ENCODE assay signal across 8 mouse cellular contexts in genomic region chr11:5877421-5877820, GRCm38 (mm10). TPM values are rescaled to one million over a fixed set of nuclear protein-coding genes. Genes with fewer than 3 reads are reported as not detected.
DNase-seq lines count a peak whose midpoint lies in the region; ATAC-seq and TF ChIP-seq lines count a peak whose summit lies in the region.

No protein-coding gene starts in this region.

- no peaks in the 10 kb centered on the region for H3K9me3 ChIP-seq in heart, embryonic 11.5 days (replicated peaks; ENCODE audit: control insufficient read depth, low read length)
- peaks cover 2% of the 10 kb centered on the region for H3K9me3 ChIP-seq in CH12.LX (replicated peaks; ENCODE audit: low read length)
- H3K9me3 ChIP-seq in forebrain, embryonic 13.5 days (replicated peaks): no peaks in the 10 kb centered on the region
- no peaks in the 10 kb centered on the region for H3K9me3 ChIP-seq in liver, embryonic 14.5 days (ENCODE audit: control insufficient read depth, low read length)

- H3K79me2 ChIP-seq in CH12.LX (replicated peaks; ENCODE audit: control insufficient read depth, extremely low read depth, insufficient read depth, poor library complexity, severe bottlenecking): peaks cover 24% of the 10 kb centered on the region

- H3K27ac ChIP-seq in heart, embryonic 11.5 days (ENCODE audit: low read depth, low read length): 0 out of 2 replicates have a peak overlapping the region, but pooled peaks have one; percentile 82
- H3K27ac ChIP-seq in CH12.LX (ENCODE audit: insufficient read depth, low read depth): no peak overlapping the region
- no peak overlapping the region for H3K27ac ChIP-seq in forebrain, embryonic 13.5 days
- no peak overlapping the region for H3K27ac ChIP-seq in liver, embryonic 14.5 days

- TF ChIP-seq CTCF in CH12.LX (conservative IDR thresholded peaks at IDR 0.05 in 1 of 2, IDR thresholded peaks at IDR 0.05 in 1 of 2; ENCODE audit: low read depth in 2 of 2, low read length in 2 of 2): no peak
- no peak for TF ChIP-seq CTCF in liver, embryonic 14.5 days (IDR thresholded peaks at IDR 0.05; ENCODE audit: low read depth)

- ATAC-seq in heart, embryonic 11.5 days (replicated peaks; ENCODE audit: insufficient number of reproducible peaks, low FRiP score, low TSS enrichment): no peak
- ATAC-seq in forebrain, embryonic 13.5 days: no peak
- ATAC-seq in liver, embryonic 14.5 days (ENCODE audit: insufficient read depth): no peak

- H3K4me3 ChIP-seq in heart, embryonic 11.5 days (ENCODE audit: low read depth, low read length): peak overlapping the region; percentile 70
- peak overlapping the region; percentile 65 to 79 (median 73) for H3K4me3 ChIP-seq in CH12.LX (replicated peaks in 1 of 3; ENCODE audit: low read depth in 2 of 3, low read length in 2 of 3, poor library complexity in 1 of 3)
- peak overlapping the region; percentile 63 for H3K4me3 ChIP-seq in forebrain, embryonic 13.5 days
- H3K4me3 ChIP-seq in liver, embryonic 14.5 days (ENCODE audit: insufficient read depth in 1 of 2, low read depth in 2 of 2, low read length in 2 of 2): peak overlapping the region; percentile 75 to 76

- H3K4me2 ChIP-seq in heart, embryonic 11.5 days: peak overlapping the region; percentile 73
- peak overlapping the region; percentile 86 for H3K4me2 ChIP-seq in CH12.LX (ENCODE audit: insufficient read depth, low read depth, poor library complexity, severe bottlenecking)
- H3K4me2 ChIP-seq in forebrain, embryonic 13.5 days: peak overlapping the region; percentile 71
- peak overlapping the region; percentile 83 for H3K4me2 ChIP-seq in liver, embryonic 14.5 days (ENCODE audit: low read depth)

- H3K36me3 ChIP-seq in heart, embryonic 11.5 days (ENCODE audit: control insufficient read depth, insufficient read depth, low read length): peaks cover 25% of the 10 kb centered on the region
- H3K36me3 ChIP-seq in CH12.LX (replicated peaks in 1 of 2; ENCODE audit: control insufficient read depth in 1 of 2, insufficient read depth in 1 of 2, low read length in 1 of 2): peaks cover 43 to 45% of the 10 kb centered on the region in 2 experiments
- H3K36me3 ChIP-seq in forebrain, embryonic 13.5 days (ENCODE audit: poor library complexity, severe bottlenecking): peaks cover 42% of the 10 kb centered on the region
- H3K36me3 ChIP-seq in liver, embryonic 14.5 days (replicated peaks; ENCODE audit: control insufficient read depth, insufficient read depth, low read depth): peaks cover 19% of the 10 kb centered on the region

- no peak for TF ChIP-seq RAD21 in CH12.LX (IDR thresholded peaks at IDR 0.05; ENCODE audit: low read depth, low read length)

- TF ChIP-seq POLR2A in CH12.LX (IDR thresholded peaks at IDR 0.05; ENCODE audit: low read depth, low read length): no peak

- 5% methylated on average over 5 of the region's 5 CpGs for WGBS in heart, embryonic 11.5 days (ENCODE audit: insufficient replicate concordance)
- WGBS in forebrain, embryonic 13.5 days: 4% methylated on average over 5 of the region's 5 CpGs
- 5% methylated on average over 5 of the region's 5 CpGs for WGBS in liver, embryonic 14.5 days (ENCODE audit: insufficient replicate concordance)

- H3K9ac ChIP-seq in heart, embryonic 11.5 days (ENCODE audit: low read depth, low read length): peak overlapping the region; percentile 82
- H3K9ac ChIP-seq in CH12.LX (ENCODE audit: insufficient read depth, low read depth): peak overlapping the region; percentile 70
- H3K9ac ChIP-seq in forebrain, embryonic 13.5 days: peak overlapping the region; percentile 71
- peak overlapping the region; percentile 67 for H3K9ac ChIP-seq in liver, embryonic 14.5 days (replicated peaks)

- in situ Hi-C loops in CH12.LX (cut with MboI; ENCODE audit: low pct_ligation_motif_present, low pct_unique_long_range_greater_than_20kb, low sequenced_read_pairs): no loop called here

- dilution Hi-C loops in CH12.LX (cut with MboI; ENCODE audit: extremely low pct_ligation_motif_present, extremely low pct_unique_long_range_greater_than_20kb, low sequenced_read_pairs): no loop called here

- H3K27me3 ChIP-seq in heart, embryonic 11.5 days (ENCODE audit: control insufficient read depth, insufficient read depth, low read length): no peaks in the 10 kb centered on the region
- no peaks in the 10 kb centered on the region for H3K27me3 ChIP-seq in CH12.LX (replicated peaks)
- H3K27me3 ChIP-seq in forebrain, embryonic 13.5 days: no peaks in the 10 kb centered on the region
- H3K27me3 ChIP-seq in liver, embryonic 14.5 days (ENCODE audit: control insufficient read depth, insufficient read depth, low read length): no peaks in the 10 kb centered on the region

- peaks cover 5% of the 10 kb centered on the region for H3K4me1 ChIP-seq in heart, embryonic 11.5 days (ENCODE audit: control insufficient read depth, insufficient read depth, low read length)
- peaks cover 14 to 34% of the 10 kb centered on the region in 2 experiments for H3K4me1 ChIP-seq in CH12.LX (ENCODE audit: control insufficient read depth in 1 of 2, insufficient read depth in 2 of 2)
- H3K4me1 ChIP-seq in forebrain, embryonic 13.5 days: peaks cover 21% of the 10 kb centered on the region
- H3K4me1 ChIP-seq in liver, embryonic 14.5 days (replicated peaks; ENCODE audit: control insufficient read depth in 2 of 2, insufficient read depth in 2 of 2, low read length in 1 of 2): peaks cover 8 to 11% of the 10 kb centered on the region in 2 experiments

- DNase-seq in heart, adult 9 months (ENCODE audit: low spot score in 2 of 2): no peak
- DNase-seq in CH12.LX (ENCODE audit: extremely low read depth): no peak
- DNase-seq in liver, embryonic 14.5 days (ENCODE audit: low read depth in 3 of 3, low spot score in 3 of 3): no peak
- DNase-seq in Muller cell, postnatal 12 days (ENCODE audit: inconsistent ontology term): no peak
- DNase-seq in thymus, postnatal 25 days: no peak
- no peak for DNase-seq in right cerebral cortex, adult 18-20 months

- no peak for TF ChIP-seq EP300 in CH12.LX (IDR thresholded peaks at IDR 0.05; ENCODE audit: low read length)
- no peak for TF ChIP-seq EP300 in liver, embryonic 14.5 days (IDR thresholded peaks at IDR 0.05; ENCODE audit: low read depth)

TF ChIP-seq in CH12.LX, 34 proteins besides CTCF, POLR2A, EP300 and RAD21 (continues in another document):
- TF ChIP-seq USF1 (IDR thresholded peaks at IDR 0.05; ENCODE audit: low read depth, low read length): no peak
- 0 out of 2 replicates have a peak, but pooled peaks have one; percentile 8 for TF ChIP-seq KAT2A (IDR thresholded peaks at IDR 0.05; ENCODE audit: insufficient replicate concordance, low read length)
- TF ChIP-seq TCF12 (IDR thresholded peaks at IDR 0.05; ENCODE audit: low read depth, low read length): no peak
- TF ChIP-seq ETS1 (conservative IDR thresholded peaks at IDR 0.05; ENCODE audit: low read depth, low read length): no peak
- TF ChIP-seq UBTF (IDR thresholded peaks at IDR 0.05; ENCODE audit: low read depth, low read length): no peak
- no peak for TF ChIP-seq JUND (conservative IDR thresholded peaks at IDR 0.05; ENCODE audit: low read depth, low read length)
- TF ChIP-seq CHD1 (IDR thresholded peaks at IDR 0.05; ENCODE audit: low read depth, low read length): peak; percentile 85; the same call in 1 of the 2 replicates
- no peak for TF ChIP-seq MYC (IDR thresholded peaks at IDR 0.05; ENCODE audit: low read depth, low read length)
- no peak for TF ChIP-seq POLR2AphosphoS2 (IDR thresholded peaks at IDR 0.05; ENCODE audit: low read depth, low read length)
- TF ChIP-seq ELF1 (IDR thresholded peaks at IDR 0.05; ENCODE audit: low read depth, low read length): no peak
- TF ChIP-seq MAZ (IDR thresholded peaks at IDR 0.05; ENCODE audit: low read depth, low read length): 0 out of 2 replicates have a peak, but pooled peaks have one; percentile 18
- no peak for TF ChIP-seq E2F4 (IDR thresholded peaks at IDR 0.05; ENCODE audit: insufficient replicate concordance, low read depth, low read length)

RNA-seq across cellular contexts. Expression of gene Pold2, which starts 0.7 kb away (rescaled TPM):
- 86.8 and 95.2 TPM in 2 replicates for polyA plus RNA-seq in heart, embryonic 11.5 days (2014; fragmentation: Nextera tagmentation; extraction: Ambion mirVana)
- total RNA-seq in CH12.LX (2012; rRNA removed) (285 and 330 TPM in 2 replicates), CH12.LX (2014; rRNA removed) (120 and 136 TPM in 2 replicates)
- polyA plus RNA-seq in CH12.LX (2012; ENCODE audit: insufficient read length, low read depth): 205 and 218 TPM in 2 replicates
- 100 and 102 TPM in 2 replicates for polyA plus RNA-seq in forebrain, embryonic 13.5 days (2015; fragmentation: Nextera tagmentation; extraction: Ambion mirVana)
- 45.0 and 58.7 TPM in 2 replicates for polyA plus RNA-seq in liver, embryonic 14.5 days (2012; rRNA removed)
- polyA plus RNA-seq in liver, embryonic 14.5 days (2014; fragmentation: Nextera tagmentation; extraction: Ambion mirVana): 54.8 and 56.5 TPM in 2 replicates

RNA-seq across cellular contexts. Expression of gene Aebp1, which starts 15.7 kb away (rescaled TPM):
- polyA plus RNA-seq in heart, embryonic 11.5 days (2014; fragmentation: Nextera tagmentation; extraction: Ambion mirVana): 21.4 and 27.7 TPM in 2 replicates
- total RNA-seq in CH12.LX (2012; rRNA removed) (0.17 and 0.34 TPM in 2 replicates), CH12.LX (2014; rRNA removed) (not detected in 2 replicates)
- 0.87 and 1.4 TPM in 2 replicates for polyA plus RNA-seq in CH12.LX (2012; ENCODE audit: insufficient read length, low read depth)
- polyA plus RNA-seq in forebrain, embryonic 13.5 days (2015; fragmentation: Nextera tagmentation; extraction: Ambion mirVana): 5.5 and 6.0 TPM in 2 replicates
- polyA plus RNA-seq in liver, embryonic 14.5 days (2012; rRNA removed): 3.0 and 3.3 TPM in 2 replicates
- 4.2 and 4.5 TPM in 2 replicates for polyA plus RNA-seq in liver, embryonic 14.5 days (2014; fragmentation: Nextera tagmentation; extraction: Ambion mirVana)

RNA-seq across cellular contexts. Expression of gene Myl7, which starts 21.2 kb away (rescaled TPM):
- polyA plus RNA-seq in heart, embryonic 11.5 days (2014; fragmentation: Nextera tagmentation; extraction: Ambion mirVana): 7,501 and 8,192 TPM in 2 replicates
- total RNA-seq in CH12.LX (2012; rRNA removed) (0.42 TPM in 1 of 2 replicates, not detected in the other), CH12.LX (2014; rRNA removed) (not detected in 2 replicates)
- 0.44 TPM in 1 of 2 replicates, not detected in the other for polyA plus RNA-seq in CH12.LX (2012; ENCODE audit: insufficient read length, low read depth)
- polyA plus RNA-seq in forebrain, embryonic 13.5 days (2015; fragmentation: Nextera tagmentation; extraction: Ambion mirVana): 1.5 TPM in 1 of 2 replicates, not detected in the other
- 3.2 and 4.6 TPM in 2 replicates for polyA plus RNA-seq in liver, embryonic 14.5 days (2012; rRNA removed)
- polyA plus RNA-seq in liver, embryonic 14.5 days (2014; fragmentation: Nextera tagmentation; extraction: Ambion mirVana): 6.6 and 7.5 TPM in 2 replicates

RNA-seq across cellular contexts. Expression of gene Polm, which starts 39.6 kb away (rescaled TPM):
- 5.1 and 5.7 TPM in 2 replicates for polyA plus RNA-seq in heart, embryonic 11.5 days (2014; fragmentation: Nextera tagmentation; extraction: Ambion mirVana)
- 7.7 and 9.7 TPM in 2 replicates for total RNA-seq in CH12.LX (2012; rRNA removed)
- total RNA-seq in CH12.LX (2014; rRNA removed): 1.00 and 1.9 TPM in 2 replicates
- polyA plus RNA-seq in CH12.LX (2012; ENCODE audit: insufficient read length, low read depth): 4.1 TPM in 2 replicates
- polyA plus RNA-seq in forebrain, embryonic 13.5 days (2015; fragmentation: Nextera tagmentation; extraction: Ambion mirVana): 7.6 and 7.8 TPM in 2 replicates
- 4.1 TPM in 2 replicates for polyA plus RNA-seq in liver, embryonic 14.5 days (2012; rRNA removed)
- 1.5 and 2.1 TPM in 2 replicates for polyA plus RNA-seq in liver, embryonic 14.5 days (2014; fragmentation: Nextera tagmentation; extraction: Ambion mirVana)

Comparison
In these comparisons a context has a peak if more than half of its experiments do, and no peak if none do; other contexts are left out.
1. RNA of gene Myl7, which starts 21.2 kb away (polyA plus RNA-seq): 7,501 to 8,192 TPM in heart, embryonic 11.5 days; 3.2 to 7.5 TPM in liver, embryonic 14.5 days, 0.44 TPM in CH12.LX and 1.5 TPM in forebrain, embryonic 13.5 days; every median in the first group is over 100 times any median in the second.
2. Peak in every context shown above with its lines, with median percentiles within 50 percentile points of each other: H3K4me2 ChIP-seq, H3K4me3 ChIP-seq and H3K9ac ChIP-seq.